Mouse (Mus musculus) cerebellum, adult 18-20 months (tissue): ENCODE measurements around the gene Agmat.
"Not testable (repeated sequence)": the region's sequence is repeated elsewhere in the genome, so short reads cannot be mapped to it uniquely, and the experiment has no call there.

Source experiments
- DNase-seq, 2 experiments: peaks; one replicate each; pipeline ENCODE4 v3.0.0; 2021

Gene Agmat

GRCm38 (mm10) chr4:141736856-141737255 lies 9.6 kb upstream of the Agmat start:
- no peak for DNase-seq

- no peak for DNase-seq
Observed at GRCm38 (mm10) chr4:141738015-141738414, 8.5 kb upstream of the Agmat start.

GRCm38 (mm10) chr4:141741856-141742255 lies 4.6 kb upstream of the Agmat start:
- no peak for DNase-seq

- DNase-seq = no peak
Observed at GRCm38 (mm10) chr4:141742381-141742780, 4.1 kb upstream of the Agmat start.

GRCm38 (mm10) chr4:141749557-141749956 lies 3.1 kb downstream of the Agmat start:
- no peak for DNase-seq

- no peak for DNase-seq
Observed at GRCm38 (mm10) chr4:141750826-141751225, 4.4 kb downstream of the Agmat start.

GRCm38 (mm10) chr4:141751419-141752075 lies 5.1 kb downstream of the Agmat start:
- no peak for DNase-seq

GRCm38 (mm10) chr4:141752076-141752421 lies 5.6 kb downstream of the Agmat start:
- no peak for DNase-seq

GRCm38 (mm10) chr4:141755375-141755930 lies 9.0 kb downstream of the Agmat start:
- DNase-seq = no peak

GRCm38 (mm10) chr4:141757124-141757523 lies 10.7 kb downstream of the Agmat start:
- no peak for DNase-seq

- no peak for DNase-seq
Observed at GRCm38 (mm10) chr4:141758874-141759542, 12.5 kb downstream of the Agmat start.

GRCm38 (mm10) chr4:141760942-141761341 lies 14.5 kb downstream of the Agmat start:
- no peak for DNase-seq

GRCm38 (mm10) chr4:141762102-141762598 lies 15.7 kb downstream of the Agmat start:
- DNase-seq = no peak

- no peak for DNase-seq
Observed at GRCm38 (mm10) chr4:141763476-141763875, 17.0 kb downstream of the Agmat start.

- DNase-seq = no peak
Observed at GRCm38 (mm10) chr4:141765008-141765407, 18.5 kb downstream of the Agmat start.

- DNase-seq = peak in 1 of 2 experiments; percentile 14
Observed at GRCm38 (mm10) chr4:141766316-141766667, 19.8 kb downstream of the Agmat start.

- peak in 1 of 2 experiments; percentile 27 for DNase-seq
Observed at GRCm38 (mm10) chr4:141766668-141767352, 20.3 kb downstream of the Agmat start.

GRCm38 (mm10) chr4:141767353-141768036 lies 21.0 kb downstream of the Agmat start:
- DNase-seq = peak; percentile 74 to 82

- DNase-seq = no peak
Observed at GRCm38 (mm10) chr4:141769501-141770160, 23.2 kb downstream of the Agmat start.

GRCm38 (mm10) chr4:141771823-141772222 lies 25.4 kb downstream of the Agmat start:
- no peak for DNase-seq

- not testable (repeated sequence) for DNase-seq
Observed at GRCm38 (mm10) chr4:141773019-141773418, 26.5 kb downstream of the Agmat start.

- no peak for DNase-seq
Observed at GRCm38 (mm10) chr4:141779828-141780227, 33.4 kb downstream of the Agmat start.
